Mouse (Mus musculus) megakaryocyte, embryonic 14.5 days (primary cell): ENCODE results near the gene Carns1. TPM values are rescaled to one million over a fixed set of nuclear protein-coding genes. Genes with fewer than 3 reads are reported as not detected.
A peak's percentile ranks its signal among the peaks of the same experiment; 100 is the strongest.

Experiments
- H3K27me3 ChIP-seq: replicated peaks from 2 replicates; pipeline ENCODE3; 2012; ENCODE audit warnings: inconsistent platforms
- H3K36me3 ChIP-seq: replicated peaks from 2 replicates; pipeline ENCODE3; 2012; ENCODE audit warnings: low read length, inconsistent platforms, mixed read lengths
- H3K4me1 ChIP-seq: 2 replicates; pipeline ENCODE4 v1.6.1; 2012; ENCODE audit warnings: inconsistent platforms
- H3K4me3 ChIP-seq: replicated peaks from 2 replicates; pipeline ENCODE3; 2012; ENCODE audit warnings: moderate library complexity, mild to moderate bottlenecking, inconsistent platforms
- H3K9me3 ChIP-seq: 2 replicates; pipeline ENCODE4 v1.6.1; 2012; ENCODE audit warnings: inconsistent platforms
- FLI1 ChIP-seq: IDR thresholded peaks from 2 replicates; pipeline ENCODE4 v1.6.1; 2012; ENCODE audit warnings: low read length, inconsistent platforms, mixed read lengths
- GATA1 ChIP-seq: IDR thresholded peaks from 3 replicates; pipeline ENCODE4 v1.6.1; 2012; ENCODE audit warnings: mixed read lengths, low read length, inconsistent platforms, borderline replicate concordance
- polyA plus RNA-seq: library from polyadenylated mRNA; stranded (reverse); fragments of >175 nt; gene quantifications from 2 replicates; pipeline ENCODE4 v1.2.3, GENCODE M21; 2012; ENCODE audit warnings: low replicate concordance; ENCODE audit not compliant: insufficient read depth

Gene Carns1
- polyA plus RNA-seq, 1 experiment: 1.3 TPM

DNA sequence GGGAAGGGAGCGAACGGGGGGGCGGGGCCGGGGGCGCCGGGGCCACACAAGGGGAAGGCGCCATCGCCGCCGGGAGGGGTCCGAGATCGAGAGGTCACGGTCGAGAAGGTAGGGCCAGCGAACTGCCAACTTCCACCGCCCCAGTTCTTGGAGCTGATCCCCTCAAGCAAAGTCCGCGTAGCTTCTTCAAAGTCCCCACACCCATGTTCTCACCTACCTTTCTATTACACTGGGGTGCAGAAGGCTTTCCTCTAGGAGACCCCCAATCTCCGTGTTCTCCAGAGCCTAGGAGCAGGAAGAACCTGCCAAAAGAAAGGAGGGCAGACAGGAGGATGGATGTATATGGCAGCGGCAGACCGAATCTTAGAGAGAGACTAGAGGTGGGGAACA, 40.2 kb upstream of the Carns1 start:
- H3K4me1 ChIP-seq: peaks cover 66% of the 10 kb centered on the region

GRCm38 (mm10) chr19:4214771-4215450, 39.6 kb upstream of the Carns1 start:
- Histone ChIP-seq H3K9me3 (no peaks in the 10 kb centered on the region), H3K36me3 (no peaks in the 10 kb centered on the region), H3K27me3 (peaks cover 97% of the 10 kb centered on the region), H3K4me1 (peaks cover 60% of the 10 kb centered on the region), H3K4me3 (peak overlapping the region; percentile 89)
- TF ChIP-seq FLI1 (no peak), GATA1 (no peak)

More for the DNA sequence above, 40.2 kb upstream of the Carns1 start:
- no peak for TF ChIP-seq GATA1
- TF ChIP-seq FLI1: no peak
- Histone ChIP-seq H3K9me3 (no peaks in the 10 kb centered on the region), H3K27me3 (peaks cover 97% of the 10 kb centered on the region), H3K36me3 (no peaks in the 10 kb centered on the region), H3K4me3 (peak overlapping the region; percentile 80)

DNA sequence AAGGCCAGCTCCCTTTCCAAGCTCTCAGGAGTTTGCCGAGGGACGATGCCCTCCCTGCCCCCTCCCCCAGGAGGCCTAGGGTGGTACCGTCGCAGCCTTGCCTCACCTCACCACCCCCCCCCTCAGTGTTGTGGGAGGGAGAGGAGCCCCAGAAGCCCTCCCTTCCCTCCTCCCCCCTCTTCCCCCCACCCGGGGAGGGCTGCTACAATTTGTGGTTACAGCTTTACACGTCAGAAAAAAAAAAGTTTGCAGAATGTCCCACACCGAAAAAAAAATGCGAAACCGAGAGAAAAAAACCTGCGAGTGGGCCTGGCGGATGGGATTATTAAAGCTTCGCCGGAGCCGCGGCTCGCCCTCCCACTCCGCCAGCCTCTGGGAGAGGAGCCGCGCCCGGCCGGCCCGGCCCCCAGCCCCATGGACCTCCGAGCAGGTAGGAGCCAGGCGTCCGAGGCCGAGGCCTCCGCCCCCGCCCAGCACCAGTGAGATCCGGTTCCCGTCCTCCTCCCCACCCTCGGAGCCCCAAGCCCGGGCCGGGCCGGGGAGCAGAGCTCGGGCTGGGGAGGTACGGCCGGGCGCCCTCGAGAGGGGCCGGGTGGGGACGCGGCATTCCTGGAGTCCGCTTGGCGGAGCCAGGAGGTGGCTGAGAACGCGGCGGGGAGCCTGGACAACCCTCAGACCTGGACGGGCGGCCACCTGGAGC, 38.9 kb upstream of the Carns1 start, which contains the start of the genes Clcf1 and AC109138.7:
TSS of gene Clcf1 (plus strand) at position 168 of the 700 bp plus-strand sequence.
TSS of gene AC109138.7 (plus strand) at position 287 of the 700 bp plus-strand sequence.
- no peaks in the 10 kb centered on the region for H3K9me3 ChIP-seq
- no peak for TF ChIP-seq FLI1
- no peak for TF ChIP-seq GATA1
- H3K4me1 ChIP-seq: peaks cover 56% of the 10 kb centered on the region
- H3K27me3 ChIP-seq: peaks cover 94% of the 10 kb centered on the region
- peak within 1 kb of the TSS; percentile 89 for H3K4me3 ChIP-seq
- H3K36me3 ChIP-seq: no peaks in the 10 kb centered on the region

DNA sequence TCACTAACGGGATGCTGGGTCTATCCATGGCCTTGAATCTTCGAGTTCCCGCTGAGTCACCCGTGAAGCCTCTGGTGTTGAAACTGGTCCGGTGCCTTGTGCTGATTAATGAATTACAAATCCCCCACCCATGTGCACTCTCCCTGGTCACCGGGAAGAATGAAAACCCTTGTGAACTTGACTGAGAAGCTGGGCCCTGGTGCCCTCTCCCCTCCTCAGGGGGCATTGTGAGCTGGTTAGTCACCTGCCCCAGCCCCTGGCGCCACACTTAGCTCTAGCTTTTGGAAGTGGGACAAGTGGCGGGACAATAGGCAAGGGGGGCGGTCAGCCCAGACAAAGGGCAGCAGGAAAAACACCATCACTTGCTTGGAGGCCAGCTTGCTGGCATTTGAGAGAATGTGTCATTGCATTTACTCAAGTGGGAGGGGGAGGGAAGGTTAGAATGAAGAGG, 38.3 kb upstream of the Carns1 start:
- Histone ChIP-seq H3K4me3 (peak overlapping the region; percentile 81), H3K27me3 (peaks cover 94% of the 10 kb centered on the region), H3K9me3 (no peaks in the 10 kb centered on the region), H3K4me1 (peaks cover 56% of the 10 kb centered on the region), H3K36me3 (no peaks in the 10 kb centered on the region)
- no peak for TF ChIP-seq GATA1
- TF ChIP-seq FLI1: no peak

DNA sequence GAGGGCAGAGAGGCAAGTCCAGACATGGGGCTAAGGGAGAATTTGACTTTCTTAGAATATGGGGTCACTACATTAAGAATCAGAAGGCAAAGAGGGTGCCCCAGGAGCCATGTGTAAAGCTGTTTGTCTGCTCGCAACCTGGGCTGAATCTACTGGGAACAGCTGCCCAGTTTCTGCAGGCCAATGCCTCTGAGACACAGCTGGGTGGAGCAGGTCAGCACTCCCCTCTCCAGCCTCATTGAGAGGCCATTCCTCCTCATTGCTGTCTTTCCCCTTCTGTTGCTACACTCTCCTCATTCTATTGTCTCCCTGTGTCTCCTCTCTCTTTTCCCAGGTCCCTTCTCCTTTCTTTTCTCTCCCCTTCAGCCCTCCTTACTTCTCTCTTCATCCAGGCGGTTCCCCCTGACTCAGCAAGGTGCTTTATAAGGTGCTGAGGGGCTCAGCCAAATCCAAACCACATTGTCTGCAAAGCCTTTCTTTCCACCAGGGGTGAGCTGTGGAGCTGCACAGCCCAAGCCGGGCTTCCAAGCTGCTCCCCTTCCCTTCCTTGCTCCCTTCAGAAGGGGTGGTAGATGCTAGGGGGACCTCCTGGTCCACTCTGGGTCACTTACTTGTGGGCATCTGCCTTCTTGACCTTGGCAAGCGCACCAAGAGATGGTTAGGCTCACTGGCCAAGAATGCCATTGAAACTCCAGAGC, 36.8 kb upstream of the Carns1 start:
- no peak for TF ChIP-seq FLI1
- TF ChIP-seq GATA1: no peak
- H3K4me1 ChIP-seq: peaks cover 61% of the 10 kb centered on the region
- no peaks in the 10 kb centered on the region for H3K36me3 ChIP-seq
- H3K4me3 ChIP-seq: no peak overlapping the region
- H3K27me3 ChIP-seq: peaks cover 87% of the 10 kb centered on the region
- no peaks in the 10 kb centered on the region for H3K9me3 ChIP-seq

GRCm38 (mm10) chr19:4208563-4208962, 33.3 kb upstream of the Carns1 start:
- H3K36me3 ChIP-seq: no peaks in the 10 kb centered on the region
- H3K4me1 ChIP-seq: peaks cover 44% of the 10 kb centered on the region
- H3K4me3 ChIP-seq: peak overlapping the region; percentile 8
- TF ChIP-seq FLI1 (no peak), GATA1 (no peak)
- peaks cover 75% of the 10 kb centered on the region for H3K27me3 ChIP-seq
- H3K9me3 ChIP-seq: no peaks in the 10 kb centered on the region

DNA sequence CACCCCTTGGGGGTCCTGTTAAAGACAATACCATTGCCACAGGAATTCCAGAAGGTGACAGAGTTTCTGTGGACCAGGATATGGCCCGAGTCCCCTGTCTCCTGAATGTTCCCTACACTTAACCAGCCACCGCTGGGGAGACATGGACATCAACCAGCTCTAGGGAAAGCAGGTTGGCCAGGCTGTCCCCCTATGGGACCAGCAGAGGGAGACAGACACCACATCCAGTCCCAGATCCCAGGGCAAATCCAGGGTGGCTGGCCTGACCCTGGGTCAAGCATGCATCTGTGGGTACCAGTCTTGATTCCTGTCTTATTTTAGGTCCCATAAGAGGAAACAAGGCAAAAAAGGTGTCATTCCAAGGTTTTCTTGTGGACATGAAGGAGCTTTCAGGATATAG, 31.7 kb upstream of the Carns1 start:
- peaks cover 60% of the 10 kb centered on the region for H3K27me3 ChIP-seq
- no peak for TF ChIP-seq GATA1
- no peak for TF ChIP-seq FLI1
- H3K4me1 ChIP-seq: peaks cover 48% of the 10 kb centered on the region
- H3K4me3 ChIP-seq: no peak overlapping the region
- no peaks in the 10 kb centered on the region for H3K36me3 ChIP-seq
- H3K9me3 ChIP-seq: no peaks in the 10 kb centered on the region

GRCm38 (mm10) chr19:4204889-4205288, 29.6 kb upstream of the Carns1 start:
- H3K4me1 ChIP-seq: peaks cover 66% of the 10 kb centered on the region
- no peaks in the 10 kb centered on the region for H3K9me3 ChIP-seq
- peaks cover 9% of the 10 kb centered on the region for H3K36me3 ChIP-seq
- peaks cover 40% of the 10 kb centered on the region for H3K27me3 ChIP-seq
- no peak overlapping the region for H3K4me3 ChIP-seq
- TF ChIP-seq GATA1 (no peak), FLI1 (no peak)

DNA sequence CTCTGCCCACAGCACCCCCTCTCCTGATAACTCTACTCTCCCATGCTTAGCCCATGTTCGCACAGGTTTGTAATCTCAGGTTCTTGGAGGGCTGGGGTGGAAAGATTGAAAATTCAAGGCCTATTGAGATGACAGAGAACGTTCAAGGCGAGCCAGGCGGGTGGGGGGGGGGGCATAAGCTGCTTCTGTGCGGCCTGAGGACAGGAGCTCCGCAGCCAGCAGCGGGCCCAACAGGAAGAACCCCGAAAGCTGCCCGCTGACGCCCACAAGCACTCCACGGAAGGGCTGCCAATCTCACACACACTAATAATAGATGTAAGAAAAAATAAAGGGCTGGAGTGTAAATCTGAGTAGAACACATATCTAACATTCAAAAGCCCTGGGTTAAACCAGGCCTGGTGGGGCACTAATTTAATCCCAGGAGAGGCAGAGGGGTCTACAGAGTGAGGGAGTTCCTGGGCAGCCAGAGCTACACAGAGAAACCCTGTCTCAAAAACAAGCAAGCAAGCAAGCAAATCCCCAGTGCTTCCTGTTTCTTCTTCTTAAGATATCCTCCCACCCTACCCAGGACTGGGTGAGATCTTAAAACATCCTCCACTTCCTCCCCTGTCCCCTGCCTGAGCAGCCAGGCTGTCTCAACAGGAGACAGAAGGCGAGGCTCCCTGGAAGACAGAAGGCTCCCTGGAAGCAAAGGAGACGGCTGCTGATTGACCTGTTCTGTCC, 28.5 kb upstream of the Carns1 start:
- Histone ChIP-seq H3K4me1 (peaks cover 73% of the 10 kb centered on the region), H3K4me3 (peak overlapping the region; percentile 80), H3K27me3 (peaks cover 32% of the 10 kb centered on the region), H3K36me3 (peaks cover 20% of the 10 kb centered on the region), H3K9me3 (no peaks in the 10 kb centered on the region)
- TF ChIP-seq FLI1 (no peak), GATA1 (no peak)
